Mouse (Mus musculus): Measurements from ENCODE around the gene Jmjd6. TPM values are rescaled to one million over a fixed set of nuclear protein-coding genes. Genes with fewer than 3 reads are reported as not detected.
"Not testable (repeated sequence)": the region's sequence is repeated elsewhere in the genome, so short reads cannot be mapped to it uniquely, and the experiment has no call there.

Gene Jmjd6
- polyA plus RNA-seq, 1 experiment from 2014 or later = 63.7 TPM

DNA sequence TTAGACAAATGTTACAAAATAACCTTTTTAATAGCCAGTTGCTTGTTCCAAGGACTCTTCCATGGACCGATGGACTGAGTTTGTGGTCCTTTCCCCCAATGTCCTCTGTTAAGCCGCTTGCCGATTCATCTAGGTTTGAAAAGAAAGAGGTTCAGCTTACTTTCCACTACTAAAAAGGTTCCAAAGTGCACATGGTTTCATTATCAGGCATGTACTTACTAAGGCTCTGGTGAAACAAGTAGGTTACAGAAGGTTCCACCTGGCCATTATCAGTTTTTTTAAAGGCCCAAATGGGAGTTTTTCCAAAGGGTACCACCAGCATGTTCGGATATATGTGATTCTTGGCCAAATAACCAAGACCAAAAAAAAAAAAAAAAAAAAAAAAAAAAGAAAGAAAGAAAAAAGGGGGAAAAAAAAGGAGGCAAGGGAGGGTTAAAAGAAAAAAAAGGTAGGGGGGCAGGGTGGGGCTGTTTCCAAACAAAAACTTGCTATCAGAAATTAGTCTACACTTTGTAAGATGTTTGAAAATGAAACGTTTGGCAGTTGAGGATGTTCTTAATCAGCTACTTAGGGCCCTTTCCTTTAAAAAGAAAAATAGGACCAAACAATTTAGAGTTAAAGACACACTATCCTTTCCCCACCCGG, 7.7 kb upstream of the Jmjd6 start:
- no peak for ATAC-seq (ENCODE audit: insufficient number of reproducible peaks, insufficient read depth, low FRiP score, low read depth)
- H3K4me1 ChIP-seq (ENCODE audit: control insufficient read depth in 2 of 2, insufficient read depth in 2 of 2, low read length in 2 of 2) = peaks cover 0 to 20% of the 10 kb centered on the region in 2 experiments; a peak in 2 of 4 replicates
- WGBS = 32% methylated on average over 6 of the region's 6 CpGs
- H3K9me3 ChIP-seq (ENCODE audit: control insufficient read depth, low read length) = no peaks in the 10 kb centered on the region
- no peaks in the 10 kb centered on the region for H3K27me3 ChIP-seq (ENCODE audit: control insufficient read depth, insufficient read depth, low read length)
- peak overlapping the region; percentile 70 for H3K4me2 ChIP-seq (ENCODE audit: low read length)
- peak overlapping the region; percentile 61 to 98; a peak in 3 of 4 replicates for H3K4me3 ChIP-seq (ENCODE audit: control insufficient read depth in 1 of 2, insufficient read depth in 1 of 2, low read depth in 1 of 2, low read length in 2 of 2)
- H3K27ac ChIP-seq (replicated peaks in 1 of 2; ENCODE audit: control insufficient read depth in 1 of 2, insufficient read depth in 1 of 2, low read depth in 2 of 2, low read length in 2 of 2) = peak overlapping the region in 1 of 2 experiments; percentile 100; a peak in 1 of 4 replicates
- peaks cover 62% of the 10 kb centered on the region for H3K36me3 ChIP-seq (ENCODE audit: control insufficient read depth, insufficient read depth, low read length)
- H3K9ac ChIP-seq (ENCODE audit: low read length) = peak overlapping the region; percentile 99

DNA sequence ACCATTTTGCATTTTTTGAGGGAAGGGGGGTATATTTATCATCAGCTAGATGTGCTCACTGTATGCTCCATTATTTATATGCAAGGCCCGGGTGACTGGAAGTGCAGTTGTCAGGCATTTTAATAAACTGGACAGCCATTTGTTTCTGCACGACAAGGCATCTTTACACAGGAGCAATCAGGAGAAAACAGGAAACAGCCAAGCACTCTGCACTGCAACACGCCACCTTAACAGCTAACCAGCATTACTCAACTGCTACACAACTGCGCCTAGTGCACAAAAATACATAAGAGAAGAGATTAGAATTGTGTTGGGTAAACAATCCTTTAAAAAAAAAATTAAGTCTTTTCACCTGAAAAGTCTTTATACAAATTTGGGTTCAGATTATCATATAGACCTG, 6.8 kb upstream of the Jmjd6 start:
- WGBS = 52% methylated on average over 4 of the region's 4 CpGs
- H3K36me3 ChIP-seq (ENCODE audit: control insufficient read depth, insufficient read depth, low read length) = peaks cover 59% of the 10 kb centered on the region
- peak overlapping the region; percentile 99; the same call in 1 of the 2 replicates for H3K9ac ChIP-seq (ENCODE audit: low read length)
- H3K27me3 ChIP-seq (ENCODE audit: control insufficient read depth, insufficient read depth, low read length) = no peaks in the 10 kb centered on the region
- peaks cover 0 to 20% of the 10 kb centered on the region in 2 experiments; a peak in 2 of 4 replicates for H3K4me1 ChIP-seq (ENCODE audit: control insufficient read depth in 2 of 2, insufficient read depth in 2 of 2, low read length in 2 of 2)
- H3K27ac ChIP-seq (replicated peaks in 1 of 2; ENCODE audit: control insufficient read depth in 1 of 2, insufficient read depth in 1 of 2, low read depth in 2 of 2, low read length in 2 of 2) = no peak overlapping the region
- H3K4me2 ChIP-seq (ENCODE audit: low read length) = peak overlapping the region; percentile 70
- peak overlapping the region in 1 of 2 experiments; percentile 98; a peak in 2 of 4 replicates for H3K4me3 ChIP-seq (ENCODE audit: control insufficient read depth in 1 of 2, insufficient read depth in 1 of 2, low read depth in 1 of 2, low read length in 2 of 2)
- no peaks in the 10 kb centered on the region for H3K9me3 ChIP-seq (ENCODE audit: control insufficient read depth, low read length)
- no peak for ATAC-seq (ENCODE audit: insufficient number of reproducible peaks, insufficient read depth, low FRiP score, low read depth)

DNA sequence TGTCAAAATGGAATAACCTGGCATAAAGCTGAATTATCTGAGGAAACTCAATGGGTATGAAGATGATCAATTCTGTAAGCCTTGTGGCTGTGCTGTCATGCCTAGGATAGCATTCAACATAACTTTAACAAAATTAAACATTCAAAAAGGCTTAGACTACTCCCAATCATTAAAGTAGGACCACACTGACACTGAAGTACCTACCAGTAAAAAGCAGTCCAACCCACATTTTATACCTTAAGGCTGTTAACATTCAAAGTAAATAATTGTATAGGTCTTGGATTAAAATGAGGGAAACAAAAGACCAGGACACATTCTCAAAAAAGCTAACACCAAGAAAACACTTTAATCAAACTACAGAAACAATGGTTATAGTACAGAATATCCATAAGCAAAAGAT, 6.3 kb upstream of the Jmjd6 start:
- ATAC-seq (ENCODE audit: insufficient number of reproducible peaks, insufficient read depth, low FRiP score, low read depth) = no peak
- Histone ChIP-seq H3K9me3 (ENCODE audit: control insufficient read depth, low read length) (no peaks in the 10 kb centered on the region), H3K9ac (ENCODE audit: low read length) (no peak overlapping the region), H3K4me2 (ENCODE audit: low read length) (no peak overlapping the region; the same call in 1 of the 2 replicates), H3K36me3 (ENCODE audit: control insufficient read depth, insufficient read depth, low read length) (peaks cover 59% of the 10 kb centered on the region), H3K4me1 (ENCODE audit: control insufficient read depth in 2 of 2, insufficient read depth in 2 of 2, low read length in 2 of 2) (peaks cover 0 to 17% of the 10 kb centered on the region in 2 experiments; a peak in 2 of 4 replicates), H3K27ac (replicated peaks in 1 of 2; ENCODE audit: control insufficient read depth in 1 of 2, insufficient read depth in 1 of 2, low read depth in 2 of 2, low read length in 2 of 2) (no peak overlapping the region), H3K4me3 (ENCODE audit: control insufficient read depth in 1 of 2, insufficient read depth in 1 of 2, low read depth in 1 of 2, low read length in 2 of 2) (no peak overlapping the region), H3K27me3 (ENCODE audit: control insufficient read depth, insufficient read depth, low read length) (no peaks in the 10 kb centered on the region)

DNA sequence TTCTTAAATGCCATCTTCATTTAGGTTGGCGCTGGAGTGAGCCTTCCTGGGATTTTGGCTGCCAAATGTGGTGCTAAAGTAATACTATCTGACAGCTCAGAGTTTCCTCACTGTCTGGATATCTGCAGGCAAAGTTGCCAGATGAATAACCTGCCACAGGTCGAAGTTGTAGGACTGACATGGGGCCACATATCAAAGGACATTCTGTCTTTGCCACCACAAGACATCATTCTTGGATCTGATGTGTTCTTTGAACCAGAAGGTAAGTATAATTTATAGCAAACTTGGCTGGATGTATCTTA, 5.6 kb upstream of the Jmjd6 start:
- not testable (repeated sequence) for H3K27me3 ChIP-seq (ENCODE audit: control insufficient read depth, insufficient read depth, low read length); H3K4me2 ChIP-seq (ENCODE audit: low read length); H3K9ac ChIP-seq (ENCODE audit: low read length); H3K27ac ChIP-seq (replicated peaks in 1 of 2; ENCODE audit: control insufficient read depth in 1 of 2, insufficient read depth in 1 of 2, low read depth in 2 of 2, low read length in 2 of 2); H3K9me3 ChIP-seq (ENCODE audit: control insufficient read depth, low read length); ATAC-seq (ENCODE audit: insufficient number of reproducible peaks, insufficient read depth, low FRiP score, low read depth); H3K4me3 ChIP-seq (ENCODE audit: control insufficient read depth in 1 of 2, insufficient read depth in 1 of 2, low read depth in 1 of 2, low read length in 2 of 2)
- Histone ChIP-seq H3K36me3 (ENCODE audit: control insufficient read depth, insufficient read depth, low read length) (peaks cover 59% of the 10 kb centered on the region), H3K4me1 (ENCODE audit: control insufficient read depth in 2 of 2, insufficient read depth in 2 of 2, low read length in 2 of 2) (peaks cover 0 to 18% of the 10 kb centered on the region in 2 experiments; a peak in 2 of 4 replicates)
- WGBS = 65% methylated on average over 2 of the region's 2 CpGs

DNA sequence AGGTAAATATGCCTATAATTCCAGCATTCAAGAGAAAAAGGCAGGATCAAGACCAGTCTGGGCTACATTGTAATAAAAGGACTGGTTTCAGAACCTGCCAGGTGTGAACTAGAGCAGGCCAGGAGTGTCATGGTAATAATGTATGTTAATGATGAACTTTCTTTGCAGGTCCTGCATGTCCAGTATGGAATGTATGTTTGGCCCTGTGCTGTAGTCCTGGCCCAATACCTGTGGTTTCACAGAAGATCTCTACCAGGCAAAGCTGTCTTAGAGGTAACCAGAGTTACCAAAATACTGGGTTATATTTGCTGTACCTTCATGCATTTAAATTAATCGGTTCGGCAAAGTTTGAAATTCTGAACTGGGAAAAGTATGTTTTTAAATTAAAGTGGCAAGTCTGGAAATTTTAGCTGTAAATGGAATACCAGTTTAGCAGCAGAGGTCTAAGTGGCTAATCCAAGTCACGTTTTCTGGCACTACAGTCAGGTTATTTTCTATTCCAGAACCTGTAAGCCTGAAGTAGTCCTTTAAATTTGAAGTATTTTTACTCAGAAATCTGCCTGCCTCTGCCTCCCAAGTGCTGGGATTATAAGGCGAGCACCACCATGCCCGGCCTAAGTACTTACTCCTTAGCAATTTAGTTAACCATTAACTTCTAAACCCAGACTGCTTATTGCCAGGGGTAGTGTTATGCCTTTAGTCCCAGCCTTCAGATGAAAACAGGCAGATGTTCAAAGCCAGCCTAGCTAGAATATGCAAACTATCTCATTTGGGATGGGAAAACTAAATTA, 5.0 kb upstream of the Jmjd6 start:
- no peak overlapping the region for H3K4me2 ChIP-seq (ENCODE audit: low read length)
- H3K9ac ChIP-seq (ENCODE audit: low read length) = no peak overlapping the region
- no peak for ATAC-seq (ENCODE audit: insufficient number of reproducible peaks, insufficient read depth, low FRiP score, low read depth)
- H3K27ac ChIP-seq (replicated peaks in 1 of 2; ENCODE audit: control insufficient read depth in 1 of 2, insufficient read depth in 1 of 2, low read depth in 2 of 2, low read length in 2 of 2) = no peak overlapping the region
- H3K4me3 ChIP-seq (ENCODE audit: control insufficient read depth in 1 of 2, insufficient read depth in 1 of 2, low read depth in 1 of 2, low read length in 2 of 2) = no peak overlapping the region
- peaks cover 59% of the 10 kb centered on the region for H3K36me3 ChIP-seq (ENCODE audit: control insufficient read depth, insufficient read depth, low read length)
- no peaks in the 10 kb centered on the region for H3K9me3 ChIP-seq (ENCODE audit: control insufficient read depth, low read length)
- 82% methylated on average over 5 of the region's 5 CpGs for WGBS
- peaks cover 0 to 18% of the 10 kb centered on the region in 2 experiments; a peak in 2 of 4 replicates for H3K4me1 ChIP-seq (ENCODE audit: control insufficient read depth in 2 of 2, insufficient read depth in 2 of 2, low read length in 2 of 2)
- no peaks in the 10 kb centered on the region for H3K27me3 ChIP-seq (ENCODE audit: control insufficient read depth, insufficient read depth, low read length)

DNA sequence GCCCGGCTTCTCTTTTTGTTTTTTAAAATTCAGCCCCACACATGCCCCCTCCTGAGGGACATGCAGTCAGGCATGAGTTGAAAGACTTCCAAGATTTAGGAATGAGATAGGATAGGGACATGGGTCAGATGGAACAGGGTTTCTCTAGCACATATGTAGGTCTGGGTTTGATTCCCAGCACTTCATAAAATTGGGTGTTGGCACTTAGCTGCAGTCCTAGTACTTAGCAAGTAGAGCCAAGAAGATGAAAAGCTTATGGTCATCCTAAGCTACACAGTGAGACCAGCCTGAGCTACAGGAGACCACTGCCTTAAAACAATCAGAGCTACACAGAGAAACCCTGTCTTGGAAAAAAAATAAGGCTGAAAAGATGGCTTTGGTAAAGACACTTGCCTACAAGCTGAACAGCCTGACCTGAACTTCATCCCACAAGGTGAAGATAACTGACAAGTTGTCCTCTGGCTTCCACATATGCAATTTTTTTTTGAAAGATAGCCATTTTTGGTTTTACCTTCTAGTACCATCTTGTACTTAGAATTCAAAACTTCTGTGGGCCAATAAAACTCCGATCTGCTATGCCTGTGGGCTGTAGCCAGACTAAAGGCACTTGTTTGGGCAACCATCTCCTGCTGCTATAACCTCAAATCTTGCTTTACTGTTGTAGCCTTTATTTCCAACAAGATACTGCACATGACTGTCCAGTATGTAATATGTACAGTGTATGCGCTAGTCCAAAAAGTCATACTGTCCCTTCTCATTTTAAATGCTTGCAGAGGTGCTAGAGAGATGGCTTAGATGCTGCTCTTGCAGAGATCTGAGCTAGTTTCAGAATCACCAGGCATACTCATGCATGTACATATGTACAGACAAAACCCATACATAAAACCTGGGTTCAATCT, 4.2 kb upstream of the Jmjd6 start:
- Histone ChIP-seq H3K27me3 (ENCODE audit: control insufficient read depth, insufficient read depth, low read length) (no peaks in the 10 kb centered on the region), H3K36me3 (ENCODE audit: control insufficient read depth, insufficient read depth, low read length) (peaks cover 59% of the 10 kb centered on the region), H3K27ac (replicated peaks in 1 of 2; ENCODE audit: control insufficient read depth in 1 of 2, insufficient read depth in 1 of 2, low read depth in 2 of 2, low read length in 2 of 2) (no peak overlapping the region), H3K9me3 (ENCODE audit: control insufficient read depth, low read length) (no peaks in the 10 kb centered on the region), H3K4me3 (ENCODE audit: control insufficient read depth in 1 of 2, insufficient read depth in 1 of 2, low read depth in 1 of 2, low read length in 2 of 2) (no peak overlapping the region), H3K4me2 (ENCODE audit: low read length) (no peak overlapping the region), H3K4me1 (ENCODE audit: control insufficient read depth in 2 of 2, insufficient read depth in 2 of 2, low read length in 2 of 2) (peaks cover 0 to 18% of the 10 kb centered on the region in 2 experiments; a peak in 2 of 4 replicates), H3K9ac (ENCODE audit: low read length) (no peak overlapping the region)
- no peak for ATAC-seq (ENCODE audit: insufficient number of reproducible peaks, insufficient read depth, low FRiP score, low read depth)
- WGBS = 86% methylated on average over 3 of the region's 3 CpGs

DNA sequence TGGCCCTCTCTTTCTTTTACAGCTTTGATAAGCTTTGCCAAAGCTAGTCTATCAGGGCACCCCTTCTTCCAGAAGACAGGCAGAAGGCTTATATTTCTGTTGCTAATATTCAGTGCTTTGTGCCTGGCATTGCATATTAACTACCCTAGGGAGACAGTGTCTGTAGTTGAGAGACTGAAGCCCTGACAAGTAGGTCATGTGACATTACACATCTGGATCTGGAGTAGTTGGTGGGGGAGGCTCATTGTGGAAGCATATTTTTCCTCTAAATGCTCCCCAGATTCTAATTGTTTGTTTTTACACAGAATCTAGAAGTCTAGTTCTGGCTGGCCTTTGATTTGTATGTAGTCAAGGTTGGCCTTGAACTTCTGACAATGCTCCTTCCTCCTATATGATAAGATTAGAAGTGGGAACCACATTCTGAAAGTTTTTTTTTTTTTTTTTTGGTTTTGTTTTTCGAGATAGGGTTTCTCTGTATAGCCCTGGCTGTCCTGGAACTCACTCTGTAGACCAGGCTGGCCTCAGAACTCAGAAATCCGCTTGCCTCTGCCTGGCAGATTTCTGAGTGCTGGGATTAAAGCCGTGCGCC, 3.4 kb upstream of the Jmjd6 start:
- Histone ChIP-seq H3K9me3 (ENCODE audit: control insufficient read depth, low read length) (no peaks in the 10 kb centered on the region), H3K4me1 (ENCODE audit: control insufficient read depth in 2 of 2, insufficient read depth in 2 of 2, low read length in 2 of 2) (peaks cover 0 to 18% of the 10 kb centered on the region in 2 experiments; a peak in 2 of 4 replicates), H3K27me3 (ENCODE audit: control insufficient read depth, insufficient read depth, low read length) (no peaks in the 10 kb centered on the region), H3K27ac (replicated peaks in 1 of 2; ENCODE audit: control insufficient read depth in 1 of 2, insufficient read depth in 1 of 2, low read depth in 2 of 2, low read length in 2 of 2) (no peak overlapping the region), H3K4me3 (ENCODE audit: control insufficient read depth in 1 of 2, insufficient read depth in 1 of 2, low read depth in 1 of 2, low read length in 2 of 2) (no peak overlapping the region), H3K36me3 (ENCODE audit: control insufficient read depth, insufficient read depth, low read length) (peaks cover 55% of the 10 kb centered on the region), H3K9ac (ENCODE audit: low read length) (no peak overlapping the region), H3K4me2 (ENCODE audit: low read length) (no peak overlapping the region)
- 78% methylated on average over 4 of the region's 4 CpGs for WGBS
- no peak for ATAC-seq (ENCODE audit: insufficient number of reproducible peaks, insufficient read depth, low FRiP score, low read depth)

Measured in heart, embryonic 14.5 days (tissue).